Mouse (Mus musculus): ENCODE data around the gene Pja2. TPM values are rescaled to one million over a fixed set of nuclear protein-coding genes. Genes with fewer than 3 reads are reported as not detected.
"Not testable (repeated sequence)": the region's sequence is repeated elsewhere in the genome, so short reads cannot be mapped to it uniquely, and the experiment has no call there.

The Pja2 gene
- polyA plus RNA-seq, 1 experiment from 2014 or later, result 49.6 TPM

GRCm38 (mm10) chr17:64260571-64260970 is 71.1 kb downstream of the Pja2 start:
- Histone ChIP-seq H3K9ac (ENCODE audit: low read depth, low read length) (no peak overlapping the region), H3K27me3 (replicated peaks; ENCODE audit: control insufficient read depth, insufficient read depth, low read length) (no peaks in the 10 kb centered on the region), H3K9me3 (ENCODE audit: control insufficient read depth, low read length) (no peaks in the 10 kb centered on the region), H3K4me1 (ENCODE audit: control insufficient read depth, insufficient read depth, low read length) (no peaks in the 10 kb centered on the region), H3K4me2 (ENCODE audit: low read depth, low read length) (no peak overlapping the region), H3K4me3 (ENCODE audit: low read length) (no peak overlapping the region), H3K27ac (ENCODE audit: low read length) (no peak overlapping the region), H3K36me3 (ENCODE audit: control insufficient read depth, insufficient read depth, low read length) (no peaks in the 10 kb centered on the region)
- WGBS, result 79% methylated on average over 1 of the region's 1 CpGs
- ATAC-seq, result no peak

- Histone ChIP-seq H3K27ac (ENCODE audit: low read length) (no peak overlapping the region), H3K9me3 (ENCODE audit: control insufficient read depth, low read length) (no peaks in the 10 kb centered on the region), H3K4me3 (ENCODE audit: low read length) (no peak overlapping the region), H3K4me2 (ENCODE audit: low read depth, low read length) (no peak overlapping the region), H3K36me3 (ENCODE audit: control insufficient read depth, insufficient read depth, low read length) (no peaks in the 10 kb centered on the region), H3K4me1 (ENCODE audit: control insufficient read depth, insufficient read depth, low read length) (no peaks in the 10 kb centered on the region), H3K9ac (ENCODE audit: low read depth, low read length) (no peak overlapping the region), H3K27me3 (replicated peaks; ENCODE audit: control insufficient read depth, insufficient read depth, low read length) (no peaks in the 10 kb centered on the region)
- ATAC-seq, result no peak
- WGBS, result 69% methylated on average over 3 of the region's 3 CpGs
Measured at GRCm38 (mm10) chr17:64248246-64248645, 83.5 kb downstream of the Pja2 start.

GRCm38 (mm10) chr17:64242898-64243297 is 88.8 kb downstream of the Pja2 start:
- no peaks in the 10 kb centered on the region for H3K27me3 ChIP-seq (replicated peaks; ENCODE audit: control insufficient read depth, insufficient read depth, low read length)
- no peak overlapping the region for H3K4me2 ChIP-seq (ENCODE audit: low read depth, low read length)
- no peaks in the 10 kb centered on the region for H3K36me3 ChIP-seq (ENCODE audit: control insufficient read depth, insufficient read depth, low read length)
- no peak overlapping the region; the same call in 1 of the 2 replicates for H3K9ac ChIP-seq (ENCODE audit: low read depth, low read length)
- 44% methylated on average over 12 of the region's 12 CpGs for WGBS
- H3K9me3 ChIP-seq (ENCODE audit: control insufficient read depth, low read length), result no peaks in the 10 kb centered on the region
- ATAC-seq, result peak; percentile 90
- peaks cover 7% of the 10 kb centered on the region for H3K4me1 ChIP-seq (ENCODE audit: control insufficient read depth, insufficient read depth, low read length)
- no peak overlapping the region for H3K4me3 ChIP-seq (ENCODE audit: low read length)
- peak overlapping the region; percentile 67 for H3K27ac ChIP-seq (ENCODE audit: low read length)

GRCm38 (mm10) chr17:64242310-64242859 is 89.3 kb downstream of the Pja2 start:
- Histone ChIP-seq H3K36me3 (ENCODE audit: control insufficient read depth, insufficient read depth, low read length) (no peaks in the 10 kb centered on the region), H3K27ac (ENCODE audit: low read length) (peak overlapping the region; percentile 67), H3K4me1 (ENCODE audit: control insufficient read depth, insufficient read depth, low read length) (peaks cover 7% of the 10 kb centered on the region), H3K4me2 (ENCODE audit: low read depth, low read length) (no peak overlapping the region), H3K4me3 (ENCODE audit: low read length) (no peak overlapping the region), H3K27me3 (replicated peaks; ENCODE audit: control insufficient read depth, insufficient read depth, low read length) (no peaks in the 10 kb centered on the region), H3K9me3 (ENCODE audit: control insufficient read depth, low read length) (no peaks in the 10 kb centered on the region), H3K9ac (ENCODE audit: low read depth, low read length) (no peak overlapping the region; the same call in 1 of the 2 replicates)
- peak; percentile 27 for ATAC-seq
- WGBS, result 43% methylated on average over 9 of the region's 9 CpGs

- H3K4me1 ChIP-seq (ENCODE audit: control insufficient read depth, insufficient read depth, low read length), result peaks cover 7% of the 10 kb centered on the region
- no peak overlapping the region for H3K9ac ChIP-seq (ENCODE audit: low read depth, low read length)
- H3K36me3 ChIP-seq (ENCODE audit: control insufficient read depth, insufficient read depth, low read length), result no peaks in the 10 kb centered on the region
- no peaks in the 10 kb centered on the region for H3K9me3 ChIP-seq (ENCODE audit: control insufficient read depth, low read length)
- no peak overlapping the region for H3K4me2 ChIP-seq (ENCODE audit: low read depth, low read length)
- 52% methylated on average over 11 of the region's 11 CpGs for WGBS
- H3K27me3 ChIP-seq (replicated peaks; ENCODE audit: control insufficient read depth, insufficient read depth, low read length), result no peaks in the 10 kb centered on the region
- peak; percentile 69 for ATAC-seq
- H3K4me3 ChIP-seq (ENCODE audit: low read length), result no peak overlapping the region
- peak overlapping the region; percentile 64; the same call in 1 of the 2 replicates for H3K27ac ChIP-seq (ENCODE audit: low read length)
Measured at GRCm38 (mm10) chr17:64241544-64242292, 90.0 kb downstream of the Pja2 start.

GRCm38 (mm10) chr17:64232134-64232533 is 99.6 kb downstream of the Pja2 start:
- ATAC-seq, result no peak
- Histone ChIP-seq H3K4me1 (ENCODE audit: control insufficient read depth, insufficient read depth, low read length) (no peaks in the 10 kb centered on the region), H3K4me2 (ENCODE audit: low read depth, low read length) (no peak overlapping the region), H3K4me3 (ENCODE audit: low read length) (no peak overlapping the region), H3K9me3 (ENCODE audit: control insufficient read depth, low read length) (no peaks in the 10 kb centered on the region), H3K27me3 (replicated peaks; ENCODE audit: control insufficient read depth, insufficient read depth, low read length) (no peaks in the 10 kb centered on the region), H3K9ac (ENCODE audit: low read depth, low read length) (no peak overlapping the region), H3K36me3 (ENCODE audit: control insufficient read depth, insufficient read depth, low read length) (no peaks in the 10 kb centered on the region), H3K27ac (ENCODE audit: low read length) (no peak overlapping the region)
- WGBS, result 73% methylated on average over 4 of the region's 4 CpGs

GRCm38 (mm10) chr17:64231637-64232036 is 100.1 kb downstream of the Pja2 start:
- H3K9me3 ChIP-seq (ENCODE audit: control insufficient read depth, low read length); H3K27ac ChIP-seq (ENCODE audit: low read length); H3K9ac ChIP-seq (ENCODE audit: low read depth, low read length); H3K4me1 ChIP-seq (ENCODE audit: control insufficient read depth, insufficient read depth, low read length); H3K36me3 ChIP-seq (ENCODE audit: control insufficient read depth, insufficient read depth, low read length); H3K4me2 ChIP-seq (ENCODE audit: low read depth, low read length); ATAC-seq; H3K4me3 ChIP-seq (ENCODE audit: low read length); H3K27me3 ChIP-seq (replicated peaks; ENCODE audit: control insufficient read depth, insufficient read depth, low read length): not testable (repeated sequence)
- 91% methylated on average over 4 of the region's 4 CpGs for WGBS

- no peak for ATAC-seq
Measured at GRCm38 (mm10) chr17:64231172-64231571, 100.5 kb downstream of the Pja2 start.

More at GRCm38 (mm10) chr17:64231172-64231571, 100.5 kb downstream of the Pja2 start:
- Histone ChIP-seq H3K27ac (ENCODE audit: low read length) (no peak overlapping the region), H3K27me3 (replicated peaks; ENCODE audit: control insufficient read depth, insufficient read depth, low read length) (no peaks in the 10 kb centered on the region), H3K36me3 (ENCODE audit: control insufficient read depth, insufficient read depth, low read length) (no peaks in the 10 kb centered on the region), H3K4me2 (ENCODE audit: low read depth, low read length) (no peak overlapping the region), H3K4me3 (ENCODE audit: low read length) (no peak overlapping the region), H3K9ac (ENCODE audit: low read depth, low read length) (no peak overlapping the region), H3K4me1 (ENCODE audit: control insufficient read depth, insufficient read depth, low read length) (no peaks in the 10 kb centered on the region), H3K9me3 (ENCODE audit: control insufficient read depth, low read length) (no peaks in the 10 kb centered on the region)
- WGBS, result 77% methylated on average over 8 of the region's 8 CpGs
